Mouse (Mus musculus) heart, embryonic 11.5 days (tissue): Measurements from ENCODE around the gene Olfr309. TPM values are rescaled to one million over a fixed set of nuclear protein-coding genes. Genes with fewer than 3 reads are reported as not detected.
"Not testable (repeated sequence)": the region's sequence is repeated elsewhere in the genome, so short reads cannot be mapped to it uniquely, and the experiment has no call there.

ENCODE experiments used
- ATAC-seq: fragments of 200-750 bp; cut with Nextera tagmentation; replicated peaks from 2 replicates; pipeline ENCODE4 v1.8.0; 2017; ENCODE audit warnings: moderate library complexity; ENCODE audit not compliant: insufficient number of reproducible peaks, low FRiP score, low TSS enrichment
- H3K27ac ChIP-seq: fragments of 300-500 bp; sonication (generic); 2 replicates; pipeline ENCODE4 v1.5.1; 2014; ENCODE audit warnings: mild to moderate bottlenecking, low read depth, low read length
- H3K27me3 ChIP-seq: fragments of 300-500 bp; sonication (generic); 2 replicates; pipeline ENCODE4 v1.6.1; 2014; ENCODE audit warnings: mild to moderate bottlenecking, low read length, mixed read lengths; ENCODE audit not compliant: control insufficient read depth, insufficient read depth
- H3K36me3 ChIP-seq: fragments of 300-500 bp; sonication (generic); 2 replicates; pipeline ENCODE4 v1.6.1; 2014; ENCODE audit warnings: mild to moderate bottlenecking, low read length, moderate library complexity, mixed read lengths; ENCODE audit not compliant: control insufficient read depth, insufficient read depth
- H3K4me1 ChIP-seq: fragments of 300-500 bp; sonication (generic); 2 replicates; pipeline ENCODE4 v1.6.1; 2014; ENCODE audit warnings: low read length; ENCODE audit not compliant: control insufficient read depth, insufficient read depth
- H3K4me2 ChIP-seq: fragments of 300-500 bp; sonication (generic); 2 replicates; pipeline ENCODE4 v1.6.1; 2014; ENCODE audit warnings: mild to moderate bottlenecking, moderate library complexity
- H3K4me3 ChIP-seq: fragments of 300-500 bp; sonication (generic); 2 replicates; pipeline ENCODE4 v1.5.1; 2014; ENCODE audit warnings: low read depth, low read length
- H3K9ac ChIP-seq: fragments of 300-500 bp; sonication (generic); 2 replicates; pipeline ENCODE4 v1.6.1; 2014; ENCODE audit warnings: mild to moderate bottlenecking, low read depth, low read length, moderate library complexity
- H3K9me3 ChIP-seq: fragments of 300-500 bp; sonication (generic); replicated peaks from 2 replicates; pipeline ENCODE4 v1.6.1; 2016; ENCODE audit warnings: low read length; ENCODE audit not compliant: control insufficient read depth
- WGBS: fragments of 180-500 bp; shearing (Covaris S2); extraction: QIAGEN DNeasy Blood & Tissue Kit; methylation state at CpG from one replicate; pipeline ENCODE4 v1.1.7; 2014; ENCODE audit not compliant: insufficient replicate concordance; 5-methylcytosine and 5-hydroxymethylcytosine counted together
- polyA plus RNA-seq: library from polyadenylated mRNA; unstranded; fragments of >200 nt; fragmentation: Nextera tagmentation; extraction: Ambion mirVana; gene quantifications from 2 replicates; pipeline ENCODE4 v1.2.1, GENCODE M21; 2014

Olfr309 gene
- not detected in 2 replicates for polyA plus RNA-seq

DNA sequence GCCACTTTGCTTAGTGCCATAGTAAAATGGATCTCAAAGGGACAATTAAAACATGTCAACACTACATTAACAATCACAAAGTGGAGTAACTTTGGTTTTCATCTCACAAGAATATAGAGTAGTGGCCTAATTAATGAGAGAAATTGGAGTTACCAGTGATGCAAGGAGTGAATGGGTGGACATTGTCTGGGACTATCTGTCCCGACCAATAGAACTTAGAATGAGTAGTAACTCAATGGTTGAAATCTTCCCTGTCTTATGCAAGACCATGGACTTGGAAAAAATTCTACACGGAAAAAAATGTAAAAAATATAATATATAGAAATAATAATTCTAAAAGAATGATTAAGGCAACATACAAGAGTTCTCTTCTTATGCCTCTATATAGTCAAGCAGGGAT is at the start of gene Olfr309:
Gene Olfr309 (minus strand): TSS at position 101 of the 400 bp plus-strand sequence.
- H3K4me1 ChIP-seq = no peaks in the 10 kb centered on the region
- H3K27ac ChIP-seq = no peak within 1 kb of the TSS
- no peak within 1 kb of the TSS for H3K4me2 ChIP-seq
- no peaks in the 10 kb centered on the region for H3K27me3 ChIP-seq
- 63% methylated on average over 2 of the region's 2 CpGs for WGBS
- H3K9ac ChIP-seq = no peak within 1 kb of the TSS
- no peaks in the 10 kb centered on the region for H3K9me3 ChIP-seq
- no peak within 1 kb of the TSS for H3K4me3 ChIP-seq
- no peak for ATAC-seq
- no peaks in the 10 kb centered on the region for H3K36me3 ChIP-seq

DNA sequence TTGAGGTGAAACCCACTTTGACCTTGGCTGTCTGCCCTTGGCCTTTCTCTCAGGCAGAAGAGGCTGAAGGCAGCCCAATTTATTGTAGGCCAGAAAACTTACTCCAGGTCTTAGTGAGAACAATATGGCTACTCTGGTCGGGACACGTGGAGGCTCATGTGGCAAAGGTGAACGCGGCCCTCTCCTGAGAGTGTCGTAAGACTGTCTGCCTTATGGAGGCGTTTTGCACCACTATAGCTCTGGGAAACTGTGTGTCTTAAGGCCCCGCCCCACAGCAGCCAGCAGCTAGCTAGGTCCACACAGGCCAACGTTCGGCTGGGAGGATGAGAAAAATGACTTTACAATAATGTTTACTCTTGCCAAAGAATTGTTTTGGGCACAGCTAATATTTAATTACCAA is 32.8 kb upstream of the Olfr309 start:
- ATAC-seq, H3K4me3 ChIP-seq, H3K4me1 ChIP-seq, H3K27ac ChIP-seq, H3K9me3 ChIP-seq, H3K9ac ChIP-seq, H3K27me3 ChIP-seq, H3K36me3 ChIP-seq, H3K4me2 ChIP-seq: not testable (repeated sequence)
- WGBS = 89% methylated on average over 9 of the region's 9 CpGs

DNA sequence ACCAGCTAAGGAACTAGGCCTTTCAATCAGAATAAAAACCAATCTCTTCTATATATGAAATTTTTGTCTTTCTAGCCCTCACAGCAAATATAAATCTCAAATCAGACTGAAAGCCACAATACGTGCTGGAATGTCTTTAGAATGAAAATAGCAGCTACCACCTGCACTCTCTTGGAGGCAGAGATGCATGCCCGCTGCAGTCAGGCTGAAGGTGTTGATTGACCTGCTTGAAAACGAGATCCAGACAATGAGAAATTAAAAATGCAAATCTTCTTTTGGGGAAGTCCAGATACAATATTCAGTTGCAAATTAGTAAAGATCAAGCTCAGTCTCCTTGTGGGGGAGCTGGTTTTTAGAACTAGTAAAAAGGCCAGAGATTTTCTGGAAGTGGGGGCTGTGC is 30.7 kb upstream of the Olfr309 start:
- 73% methylated on average over 3 of the region's 3 CpGs for WGBS
- no peak overlapping the region for H3K27ac ChIP-seq

DNA sequence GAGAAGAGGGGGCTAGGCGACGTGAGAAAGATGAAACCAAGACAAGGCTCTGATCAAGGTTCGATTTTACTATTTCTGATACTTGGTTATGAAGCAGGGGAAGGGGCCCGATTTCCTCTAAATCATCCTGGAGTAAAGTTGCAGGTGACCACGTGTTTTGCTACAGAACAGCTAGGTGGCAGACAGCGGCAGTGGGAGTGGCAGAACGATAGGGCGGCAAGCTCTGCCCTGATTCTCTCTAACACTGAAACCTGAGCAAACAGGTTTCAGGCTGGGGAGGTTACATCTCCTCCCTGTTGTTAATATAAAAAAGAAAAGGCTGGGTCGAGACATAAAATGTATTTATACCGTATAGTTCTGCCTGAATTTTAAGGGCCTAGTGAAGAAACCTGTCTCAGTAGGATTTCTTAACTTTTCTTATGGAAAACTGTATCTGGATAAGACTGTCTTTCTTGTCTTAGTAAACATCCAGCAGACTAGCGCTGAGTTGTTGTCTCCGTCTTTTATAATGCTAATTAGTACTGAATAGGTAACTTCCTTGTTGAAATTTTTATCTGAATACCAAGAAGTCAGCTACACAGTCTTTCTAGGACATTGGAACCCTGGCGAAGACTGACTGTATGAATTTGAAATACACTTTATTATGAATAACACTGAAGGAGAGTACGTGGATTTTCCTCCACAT is 29.5 kb upstream of the Olfr309 start:
- Histone ChIP-seq H3K9ac (no peak overlapping the region), H3K36me3 (no peaks in the 10 kb centered on the region), H3K27ac (no peak overlapping the region), H3K27me3 (no peaks in the 10 kb centered on the region), H3K9me3 (no peaks in the 10 kb centered on the region), H3K4me3 (no peak overlapping the region), H3K4me1 (no peaks in the 10 kb centered on the region), H3K4me2 (no peak overlapping the region)
- WGBS = 69% methylated on average over 14 of the region's 14 CpGs
- ATAC-seq = no peak

More for the DNA sequence above, 30.7 kb upstream of the Olfr309 start:
- Histone ChIP-seq H3K4me1 (no peaks in the 10 kb centered on the region), H3K36me3 (no peaks in the 10 kb centered on the region), H3K27me3 (no peaks in the 10 kb centered on the region), H3K9ac (no peak overlapping the region), H3K4me3 (no peak overlapping the region), H3K4me2 (no peak overlapping the region), H3K9me3 (no peaks in the 10 kb centered on the region; the same call in 1 of the 2 replicates)
- no peak for ATAC-seq

DNA sequence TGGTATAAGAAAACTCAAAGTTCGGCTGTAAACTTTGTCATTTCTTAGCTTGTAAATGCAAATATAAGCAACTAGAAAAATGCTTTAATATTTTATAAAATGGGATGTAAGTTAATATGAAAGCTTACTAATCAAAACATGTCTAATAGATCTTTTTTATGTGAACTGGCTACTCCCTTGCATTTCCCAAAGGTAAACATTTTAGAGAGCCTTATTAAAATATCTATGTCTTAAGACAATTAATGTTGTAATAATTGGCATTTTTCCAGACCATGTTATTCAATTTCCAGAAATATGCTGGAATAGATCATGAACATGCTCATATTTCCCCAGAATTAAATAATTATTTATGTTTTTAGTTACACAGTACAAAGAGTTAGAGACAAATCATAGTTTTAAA is 24.0 kb upstream of the Olfr309 start, which contains the start of gene Olfr307:
Gene Olfr307 (minus strand): TSS at position 101 of the 400 bp plus-strand sequence.
- ATAC-seq = no peak
- H3K36me3 ChIP-seq = no peaks in the 10 kb centered on the region
- no peak within 1 kb of the TSS for H3K9ac ChIP-seq
- no peak within 1 kb of the TSS for H3K4me3 ChIP-seq
- no peaks in the 10 kb centered on the region for H3K9me3 ChIP-seq
- H3K4me2 ChIP-seq = no peak within 1 kb of the TSS
- WGBS = 68% methylated on average over 1 of the region's 1 CpGs
- no peak within 1 kb of the TSS for H3K27ac ChIP-seq
- no peaks in the 10 kb centered on the region for H3K4me1 ChIP-seq
- no peaks in the 10 kb centered on the region for H3K27me3 ChIP-seq

DNA sequence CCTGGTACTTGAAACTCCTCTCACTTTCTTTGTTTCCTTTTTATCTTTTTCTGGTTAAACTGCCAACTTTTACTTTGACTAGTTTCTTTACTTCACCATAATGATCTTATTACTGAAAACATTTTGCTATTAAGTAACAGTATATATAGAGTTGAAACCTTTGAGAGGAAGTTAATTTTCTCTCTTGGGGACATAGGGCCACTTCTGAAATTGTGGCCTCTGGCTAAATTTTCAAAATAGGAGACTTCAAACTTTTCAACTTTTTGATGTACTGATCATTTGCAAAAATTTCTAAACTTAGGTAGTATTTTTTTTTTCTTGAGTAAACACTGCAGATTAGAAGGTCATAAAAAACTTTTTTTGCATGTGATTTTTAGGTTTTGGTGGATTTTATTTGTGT is 12.0 kb upstream of the Olfr309 start, which contains the start of gene Olfr308:
Gene Olfr308 (minus strand): TSS at position 101 of the 400 bp plus-strand sequence.
- Histone ChIP-seq H3K36me3 (no peaks in the 10 kb centered on the region), H3K27me3 (no peaks in the 10 kb centered on the region), H3K9ac (no peak within 1 kb of the TSS), H3K4me3 (no peak within 1 kb of the TSS), H3K27ac (no peak within 1 kb of the TSS), H3K9me3 (no peaks in the 10 kb centered on the region), H3K4me2 (no peak within 1 kb of the TSS), H3K4me1 (no peaks in the 10 kb centered on the region)
- ATAC-seq = no peak

DNA sequence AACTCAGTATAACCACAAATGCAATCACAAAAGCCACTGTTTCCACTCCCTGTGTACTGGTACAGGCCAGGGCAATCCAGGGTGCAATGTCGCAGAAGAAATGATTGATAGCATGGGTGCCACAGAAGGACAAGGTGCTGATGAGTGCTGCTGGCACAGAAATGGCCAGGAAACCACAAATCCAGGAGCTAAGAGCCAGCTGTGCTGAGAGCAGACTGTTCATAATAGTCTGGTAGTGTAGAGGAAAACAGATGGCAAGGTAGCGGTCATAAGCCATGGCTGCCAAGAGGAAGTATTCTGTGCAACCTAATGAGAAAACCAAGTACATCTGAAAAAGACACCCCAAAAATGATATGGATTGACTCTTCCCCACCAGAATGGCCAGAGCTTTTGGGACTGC is 7.8 kb upstream of the Olfr309 start:
- Histone ChIP-seq H3K4me1 (no peaks in the 10 kb centered on the region), H3K4me3 (no peak overlapping the region), H3K4me2 (no peak overlapping the region), H3K27me3 (no peaks in the 10 kb centered on the region), H3K27ac (no peak overlapping the region), H3K9ac (no peak overlapping the region), H3K36me3 (no peaks in the 10 kb centered on the region), H3K9me3 (no peaks in the 10 kb centered on the region)
- 81% methylated on average over 2 of the region's 2 CpGs for WGBS
- no peak for ATAC-seq

DNA sequence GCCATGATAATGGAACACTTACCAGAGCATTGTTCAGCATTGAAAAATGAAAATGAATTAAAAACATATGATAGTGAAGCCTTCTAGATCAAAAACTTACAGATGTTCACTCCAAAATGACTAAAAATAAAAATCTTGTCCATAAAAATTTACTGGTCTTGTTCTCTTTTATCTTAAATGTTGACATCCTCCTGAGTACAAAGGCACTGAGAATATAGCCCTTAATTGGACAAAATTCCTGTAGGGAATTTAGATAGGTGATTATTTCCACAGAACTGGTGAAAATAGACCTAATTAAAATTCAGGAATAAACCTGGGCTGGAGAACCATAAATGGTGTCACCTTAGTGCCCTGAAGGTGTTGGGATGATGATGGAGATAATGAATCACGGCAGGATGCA is 36.4 kb downstream of the Olfr309 start, which contains the start of gene Olfr310:
Gene Olfr310 (minus strand): TSS at position 101 of the 400 bp plus-strand sequence.
- Histone ChIP-seq H3K4me2 (no peak within 1 kb of the TSS), H3K9ac (no peak within 1 kb of the TSS), H3K27me3 (no peaks in the 10 kb centered on the region), H3K4me3 (no peak within 1 kb of the TSS), H3K4me1 (no peaks in the 10 kb centered on the region), H3K27ac (no peak within 1 kb of the TSS), H3K36me3 (no peaks in the 10 kb centered on the region), H3K9me3 (no peaks in the 10 kb centered on the region)
- ATAC-seq = no peak
- WGBS = 57% methylated on average over 1 of the region's 1 CpGs
